Mouse (Mus musculus) heart, postnatal 0 days (tissue): Measurements from ENCODE around the gene Alyref. TPM values are rescaled to one million over a fixed set of nuclear protein-coding genes. Genes with fewer than 3 reads are reported as not detected.

Source experiments
- ATAC-seq: fragments of 200-750 bp; cut with Nextera tagmentation; 2 replicates; pipeline ENCODE4 v1.8.0; 2017; ENCODE audit warnings: low read depth, moderate number of reproducible peaks, moderate library complexity; ENCODE audit not compliant: insufficient read depth
- DNase-seq: peaks from one replicate; pipeline ENCODE4 v3.0.0-alpha.2; 2016; ENCODE audit warnings: low spot score
- H3K27ac ChIP-seq: fragments of 300-500 bp; sonication (generic); 2 replicates; pipeline ENCODE4 v1.5.1; 2014; ENCODE audit warnings: low read depth, mild to moderate bottlenecking
- H3K27me3 ChIP-seq: fragments of 300-500 bp; sonication (generic); 2 replicates; pipeline ENCODE4 v1.6.1; 2014; ENCODE audit warnings: low read length, mixed read lengths; ENCODE audit not compliant: control insufficient read depth, insufficient read depth
- H3K36me3 ChIP-seq: fragments of 300-500 bp; sonication (generic); replicated peaks from 2 replicates; pipeline ENCODE4 v1.6.1; 2014; ENCODE audit warnings: low read length, mixed read lengths; ENCODE audit not compliant: control insufficient read depth, insufficient read depth
- H3K4me1 ChIP-seq: fragments of 300-500 bp; sonication (generic); 2 replicates; pipeline ENCODE4 v1.6.1; 2014; ENCODE audit warnings: antibody characterized with exemption; ENCODE audit not compliant: control insufficient read depth, insufficient read depth
- H3K4me2 ChIP-seq: fragments of 300-500 bp; sonication (generic); 2 replicates; pipeline ENCODE4 v1.6.1; 2014; ENCODE audit warnings: low read depth, mild to moderate bottlenecking, low read length, moderate library complexity
- H3K4me3 ChIP-seq: fragments of 300-500 bp; sonication (generic); 2 replicates; pipeline ENCODE4 v1.5.1; 2014; ENCODE audit warnings: low read depth, low read length
- H3K9ac ChIP-seq: fragments of 300-500 bp; sonication (generic); replicated peaks from 2 replicates; pipeline ENCODE4 v1.6.1; 2014; ENCODE audit warnings: low read depth, low read length, mixed read lengths
- H3K9me3 ChIP-seq: fragments of 300-500 bp; sonication (generic); replicated peaks from 2 replicates; pipeline ENCODE4 v1.6.1; 2016; ENCODE audit warnings: low read length; ENCODE audit not compliant: control insufficient read depth
- CTCF ChIP-seq: IDR thresholded peaks from 2 replicates; pipeline ENCODE4 v1.5.1; 2016; ENCODE audit warnings: antibody characterized with exemption, control low read depth, low read depth
- EP300 ChIP-seq: IDR thresholded peaks from 2 replicates; pipeline ENCODE4 v1.6.1; 2016; ENCODE audit warnings: antibody characterized with exemption, low read depth
- WGBS: fragments of 180-500 bp; shearing (Covaris S2); extraction: QIAGEN DNeasy Blood & Tissue Kit; methylation state at CpG from one replicate; pipeline ENCODE4 v1.1.7; 2014; 5-methylcytosine and 5-hydroxymethylcytosine counted together
- polyA plus RNA-seq: library from polyadenylated mRNA; unstranded; fragments of >200 nt; fragmentation: Nextera tagmentation; extraction: Ambion mirVana; gene quantifications from 2 replicates; pipeline ENCODE4 v1.2.1, GENCODE M21; 2015
- total RNA-seq: library from RNA; depleted of rRNA; stranded (reverse); fragments of >200 nt; gene quantifications from 2 replicates; pipeline ENCODE4 v1.2.3, GENCODE M21; 2014; ENCODE audit warnings: low replicate concordance

Alyref gene
- total and polyA plus RNA-seq, 2 experiments from 2014 or later = 132 to 147 TPM

DNA sequence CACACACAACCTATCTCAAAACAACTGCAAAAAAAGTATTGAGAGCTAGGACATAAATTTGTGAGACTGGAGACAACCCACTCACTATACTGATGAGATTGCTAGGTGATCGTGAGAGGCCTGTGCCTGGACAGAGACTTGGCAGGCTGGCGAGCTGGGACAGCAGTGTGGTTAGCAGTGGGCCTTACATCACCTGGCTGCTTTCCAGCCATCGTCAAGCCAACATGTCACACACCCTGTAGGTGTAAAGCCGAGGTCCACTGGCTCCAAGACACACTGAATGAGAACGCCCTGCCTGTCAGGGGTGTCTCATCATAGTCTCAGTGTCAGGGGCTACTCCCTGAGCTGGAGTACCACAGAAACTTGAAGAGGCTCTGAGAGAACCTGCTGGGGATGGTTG, 45.4 kb downstream of the Alyref start:
- Histone ChIP-seq H3K27ac (no peak overlapping the region), H3K4me1 (peaks cover 18% of the 10 kb centered on the region), H3K27me3 (no peaks in the 10 kb centered on the region), H3K9me3 (0 out of 2 replicates have a peak, but pooled peaks cover 2% of the 10 kb centered on the region), H3K36me3 (no peaks in the 10 kb centered on the region), H3K9ac (no peak overlapping the region), H3K4me3 (no peak overlapping the region), H3K4me2 (no peak overlapping the region)
- DNase-seq (no peak), ATAC-seq (no peak)
- TF ChIP-seq CTCF (no peak), EP300 (no peak)
- WGBS = 54% methylated on average over 5 of the region's 5 CpGs

DNA sequence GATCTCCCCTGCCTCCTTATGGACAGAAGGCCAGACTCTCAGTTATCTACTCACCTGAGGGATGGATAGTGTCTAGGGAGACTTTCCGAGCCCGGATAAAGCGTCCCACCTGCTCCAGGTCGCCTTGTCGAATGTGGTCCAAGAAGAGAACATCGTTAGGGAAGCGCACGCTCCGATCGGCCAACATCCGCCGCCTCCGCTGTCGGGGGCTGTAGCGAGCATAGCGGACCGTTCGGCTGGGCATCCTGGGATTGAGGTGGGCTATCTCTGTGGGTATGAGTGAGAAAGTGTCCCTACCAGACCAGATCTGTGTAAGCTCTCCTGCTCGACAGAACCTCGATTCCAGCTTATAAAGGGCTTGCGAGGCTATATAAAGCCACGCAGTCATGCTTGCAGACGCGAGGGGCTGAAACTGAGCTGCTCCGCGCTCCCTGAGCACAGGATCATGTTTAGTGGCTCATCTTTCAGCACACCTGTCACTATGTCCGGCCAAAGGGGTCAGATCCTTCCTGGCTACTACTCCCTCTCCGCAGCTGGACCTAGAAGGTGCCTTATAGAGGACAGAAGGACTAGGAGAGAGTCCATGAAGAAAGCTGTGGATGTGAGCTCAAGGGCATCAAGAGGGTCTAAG, 47.2 kb downstream of the Alyref start, which contains the start of gene Ppp1r27:
Gene Ppp1r27 (minus strand): TSS at position 323 of the 631 bp plus-strand sequence.
- Histone ChIP-seq H3K36me3 (no peaks in the 10 kb centered on the region), H3K4me2 (peak within 1 kb of the TSS; percentile 92), H3K4me1 (peaks cover 22% of the 10 kb centered on the region), H3K27ac (peak within 1 kb of the TSS; percentile 95), H3K27me3 (no peaks in the 10 kb centered on the region), H3K9me3 (no peaks in the 10 kb centered on the region), H3K4me3 (peak within 1 kb of the TSS; percentile 94), H3K9ac (peak within 1 kb of the TSS; percentile 97)
- DNase-seq = no peak
- WGBS = 92% methylated on average over 28 of the region's 28 CpGs
- TF ChIP-seq CTCF (no peak), EP300 (no peak)
- no peak for ATAC-seq

DNA sequence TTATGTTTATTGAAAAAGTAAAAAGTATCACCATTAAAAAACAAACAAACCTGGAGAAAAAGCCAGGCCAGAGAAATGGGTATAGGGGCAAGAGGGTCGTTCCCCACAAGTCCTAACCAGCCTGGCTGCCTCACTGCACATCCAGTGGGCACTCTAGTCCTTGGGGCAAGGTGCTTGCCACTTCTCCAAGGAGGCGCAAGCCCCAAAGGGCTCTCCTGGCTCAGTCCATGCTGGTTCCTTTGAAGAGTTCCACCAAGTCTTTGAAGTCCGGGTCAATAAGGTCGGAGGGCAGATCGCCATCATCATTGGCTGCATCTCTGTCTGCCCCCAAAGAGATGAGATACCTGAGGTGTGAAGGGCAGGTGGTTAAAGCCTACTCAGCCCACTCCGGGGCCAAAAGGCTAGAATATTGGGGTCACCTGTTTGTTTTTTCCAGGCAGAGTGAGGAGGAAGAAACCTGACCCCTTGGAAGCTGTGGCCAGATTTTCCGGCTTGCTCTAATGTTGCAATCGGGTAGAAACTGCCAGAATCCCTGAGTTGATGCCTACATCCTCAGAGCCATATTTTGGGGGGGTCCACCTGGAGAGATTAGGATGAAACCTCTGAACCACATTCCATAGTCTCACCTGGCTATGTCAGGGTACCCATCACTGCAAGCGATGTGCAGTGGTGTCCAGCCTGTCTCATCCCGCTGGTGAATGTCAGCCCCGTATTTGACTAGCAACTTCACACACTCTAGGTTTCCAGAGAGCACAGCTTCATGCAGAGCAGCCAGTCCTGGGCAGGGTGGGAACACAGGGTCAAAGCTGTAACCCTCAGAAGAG, 48.0 kb downstream of the Alyref start:
- ATAC-seq = no peak
- TF ChIP-seq EP300 (no peak), CTCF (no peak)

DNA sequence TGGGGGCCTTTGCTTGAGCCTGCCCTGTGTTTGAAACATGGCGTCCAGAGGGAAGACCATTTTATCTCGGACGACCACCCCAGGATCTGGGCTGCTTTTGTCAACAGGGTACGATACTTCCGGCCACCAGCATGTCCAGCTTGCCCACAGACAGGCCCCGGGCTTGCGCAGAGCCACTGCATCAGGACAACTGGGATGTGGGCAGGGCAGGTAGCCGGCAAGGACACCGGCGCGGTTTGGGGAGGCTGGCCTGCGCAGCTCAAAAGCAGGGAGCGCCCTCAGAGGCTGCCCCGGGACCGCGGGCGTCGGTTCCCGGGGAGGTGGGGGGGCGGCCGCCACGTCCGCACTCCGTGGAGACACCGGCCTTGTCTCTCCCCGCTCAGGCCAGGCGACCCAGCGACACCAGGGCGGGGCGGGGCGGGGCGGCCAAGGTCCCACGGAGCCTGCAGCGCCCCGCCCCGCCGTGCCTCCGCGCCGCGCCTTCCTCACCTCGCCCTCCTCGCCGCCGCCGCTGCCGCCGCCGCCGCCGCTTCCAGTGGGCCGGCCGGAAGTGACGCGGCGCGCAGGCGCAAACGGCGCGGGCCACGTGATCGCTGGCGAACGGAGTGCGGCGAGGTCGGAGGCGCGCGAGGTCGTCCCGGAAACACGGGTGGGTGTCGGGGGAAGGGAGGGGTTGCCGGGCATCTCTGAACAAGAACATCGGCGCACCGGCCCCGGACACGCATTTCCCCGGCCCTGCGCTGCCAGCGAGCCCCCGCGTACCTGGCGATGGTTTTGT, 48.8 kb downstream of the Alyref start, which contains the start of gene Mcrip1:
Gene Mcrip1 (minus strand): TSS at position 560 of the 778 bp plus-strand sequence.
- peak; percentile 89 for ATAC-seq
- peak within 1 kb of the TSS; percentile 94 for H3K4me3 ChIP-seq
- no peak for TF ChIP-seq CTCF
- TF ChIP-seq EP300 = no peak
- H3K4me1 ChIP-seq = peaks cover 22% of the 10 kb centered on the region
- H3K9ac ChIP-seq = peak within 1 kb of the TSS; percentile 97
- under 1% methylated on average over 72 of the region's 87 CpGs for WGBS
- peak within 1 kb of the TSS; percentile 95 for H3K27ac ChIP-seq
- H3K9me3 ChIP-seq = no peaks in the 10 kb centered on the region
- H3K4me2 ChIP-seq = peak within 1 kb of the TSS; percentile 92
- peak; percentile 89 for DNase-seq
- H3K36me3 ChIP-seq = peaks cover 4% of the 10 kb centered on the region
- no peaks in the 10 kb centered on the region for H3K27me3 ChIP-seq

More for the DNA sequence above, 48.0 kb downstream of the Alyref start:
- Histone ChIP-seq H3K9me3 (no peaks in the 10 kb centered on the region), H3K36me3 (no peaks in the 10 kb centered on the region), H3K27me3 (no peaks in the 10 kb centered on the region), H3K4me2 (peak overlapping the region; percentile 92), H3K4me3 (peak overlapping the region; percentile 94), H3K4me1 (peaks cover 22% of the 10 kb centered on the region), H3K27ac (peak overlapping the region; percentile 95), H3K9ac (peak overlapping the region; percentile 97)
- no peak for DNase-seq
- 70% methylated on average over 11 of the region's 11 CpGs for WGBS

DNA sequence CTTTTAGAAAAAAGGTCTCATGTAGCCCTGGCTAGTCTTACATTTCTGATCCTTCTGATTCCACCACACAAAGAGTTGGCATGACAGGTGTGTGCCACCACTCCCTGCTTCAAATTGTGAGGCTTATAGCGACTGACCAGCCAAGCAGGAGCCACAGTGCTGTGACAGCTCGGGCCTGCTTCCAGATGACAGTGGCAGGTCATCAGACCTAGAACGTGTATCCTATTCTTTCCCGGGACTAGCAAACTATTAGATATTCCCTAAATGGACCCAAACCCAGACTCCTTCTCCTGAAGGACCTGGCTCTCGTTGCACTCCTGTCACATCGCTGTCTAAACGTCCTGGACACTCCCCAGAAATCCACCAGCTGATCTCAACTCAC, 49.4 kb downstream of the Alyref start:
- peak overlapping the region; percentile 95 for H3K27ac ChIP-seq
- H3K4me3 ChIP-seq = peak overlapping the region; percentile 94
- 7% methylated on average over 7 of the region's 7 CpGs for WGBS
- TF ChIP-seq EP300 = no peak
- no peak for TF ChIP-seq CTCF
- H3K36me3 ChIP-seq = peaks cover 10% of the 10 kb centered on the region
- DNase-seq (no peak), ATAC-seq (no peak)
- H3K9ac ChIP-seq = peak overlapping the region; percentile 97
- peak overlapping the region; percentile 92 for H3K4me2 ChIP-seq
- H3K27me3 ChIP-seq = no peaks in the 10 kb centered on the region
- H3K9me3 ChIP-seq = no peaks in the 10 kb centered on the region
- H3K4me1 ChIP-seq = peaks cover 22% of the 10 kb centered on the region
